Mouse (Mus musculus) megakaryocyte, embryonic 14.5 days (primary cell): ENCODE measurements around the gene Sec14l3.

Experiments
- FLI1 ChIP-seq: IDR thresholded peaks from 2 replicates; pipeline ENCODE4 v1.6.1; 2012; ENCODE audit warnings: low read length, inconsistent platforms, mixed read lengths
- GATA1 ChIP-seq: IDR thresholded peaks from 3 replicates; pipeline ENCODE4 v1.6.1; 2012; ENCODE audit warnings: mixed read lengths, low read length, inconsistent platforms, borderline replicate concordance

DNA sequence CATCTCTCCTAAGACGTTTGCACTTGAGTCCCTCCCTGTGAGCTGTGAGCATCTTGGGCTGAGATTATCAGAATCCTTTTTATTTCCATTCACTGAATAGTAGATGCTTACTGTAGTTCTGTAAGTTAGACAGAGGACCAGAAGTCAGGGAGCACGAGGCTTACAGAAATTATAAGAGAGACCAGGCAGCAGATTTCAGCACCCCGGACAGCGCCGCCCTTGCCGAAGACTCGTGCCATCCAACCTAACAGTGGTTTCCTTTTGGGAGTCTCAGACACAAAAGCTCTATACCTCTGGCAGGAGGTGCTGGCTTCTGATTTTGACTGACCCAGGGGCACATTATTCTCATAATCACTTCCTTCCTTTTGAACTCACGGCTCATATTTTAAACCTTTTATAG lies 12.0 kb downstream of the Sec14l3 start:
- no peak for TF ChIP-seq GATA1
- no peak for TF ChIP-seq FLI1
